Mouse (Mus musculus): ENCODE measurements around the gene Srsf3.
"Not testable (repeated sequence)": the region's sequence is repeated elsewhere in the genome, so short reads cannot be mapped to it uniquely, and the experiment has no call there.

Srsf3 gene

DNA sequence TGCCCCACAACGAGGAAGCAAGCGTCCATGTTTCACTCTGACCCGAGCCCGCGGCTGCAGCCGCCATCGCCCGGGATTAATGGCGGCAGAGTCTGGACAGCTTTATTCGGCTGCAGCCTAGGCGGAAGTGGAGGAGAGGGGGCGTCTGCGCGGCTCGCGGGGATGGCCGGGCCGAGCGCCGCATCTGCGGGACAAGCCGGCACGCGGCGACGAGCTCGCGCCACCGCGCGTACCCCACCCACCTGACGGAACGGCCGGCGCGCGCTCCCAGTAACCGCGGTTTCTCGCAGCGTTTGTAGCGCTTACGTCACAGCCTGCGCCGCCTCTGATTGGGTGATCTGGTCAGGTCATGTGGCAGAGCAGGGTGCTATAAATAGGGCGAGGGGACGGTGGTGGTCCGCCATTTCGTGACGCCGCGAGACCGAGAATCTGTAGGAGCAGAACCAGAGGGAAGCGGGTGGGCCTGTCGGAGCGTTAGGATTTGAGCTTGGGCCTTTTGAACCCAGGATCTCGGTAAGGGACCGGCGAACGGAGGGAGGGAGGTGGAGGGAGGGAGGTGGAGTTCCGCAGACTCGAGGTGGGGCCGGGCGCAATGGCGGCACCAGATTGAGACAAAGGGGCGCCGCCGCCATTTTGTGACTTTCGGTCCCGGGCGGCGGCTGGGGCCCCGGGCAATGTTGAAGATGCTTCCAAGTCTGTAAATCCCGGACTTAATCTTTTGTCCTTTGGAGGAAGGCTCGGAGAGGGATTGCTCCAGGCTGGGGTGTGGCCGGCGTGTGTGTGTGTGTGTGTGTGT, at the start of gene Srsf3:
TSS of gene Srsf3 (plus strand) at position 355 of the 796 bp plus-strand sequence.
- DNase-seq = peak; percentile 99

- no peak for DNase-seq
These were observed 47.6 kb upstream of the Srsf3 start for GRCm38 (mm10) chr17:28984724-28985420.

DNA sequence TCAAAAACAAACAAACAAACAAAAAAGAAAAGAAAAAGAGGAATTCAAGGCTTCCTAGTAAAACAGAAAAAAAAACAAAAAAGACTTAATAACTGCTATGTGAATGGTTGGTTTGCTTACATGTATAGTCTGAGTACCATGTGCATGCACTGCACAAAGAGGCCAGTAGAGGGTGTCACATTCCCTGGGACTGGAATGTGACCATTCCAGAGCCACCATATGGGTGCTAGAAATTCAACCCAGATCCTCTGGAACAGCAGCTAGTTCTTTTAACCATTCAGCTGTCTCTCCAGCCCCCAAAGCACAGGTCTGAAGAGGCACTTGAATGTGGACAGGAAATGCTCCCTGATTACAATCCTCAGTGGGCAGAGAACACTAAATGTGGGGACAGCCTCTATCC, 45.6 kb upstream of the Srsf3 start:
- peak; percentile 18 to 50 for DNase-seq

DNA sequence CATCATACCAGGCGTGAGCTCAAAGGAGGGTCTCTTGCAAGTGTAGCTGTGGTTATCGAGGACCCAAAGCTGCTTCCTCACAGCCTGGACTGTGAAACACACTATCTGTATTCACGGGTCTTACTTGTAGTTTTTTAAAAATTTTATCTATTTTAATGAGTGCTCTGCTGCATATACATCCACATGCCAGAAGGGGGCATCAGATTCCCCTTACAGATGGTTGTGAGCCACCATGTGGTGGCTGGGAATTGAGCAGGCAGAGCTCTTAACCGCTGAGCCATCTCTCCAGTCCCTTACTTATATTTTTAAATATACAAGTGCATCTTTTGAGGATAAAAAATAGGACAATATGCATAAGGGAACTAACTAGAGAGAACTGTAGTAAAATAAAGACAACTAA, 44.7 kb upstream of the Srsf3 start:
- peak; percentile 35 to 55 for DNase-seq

DNA sequence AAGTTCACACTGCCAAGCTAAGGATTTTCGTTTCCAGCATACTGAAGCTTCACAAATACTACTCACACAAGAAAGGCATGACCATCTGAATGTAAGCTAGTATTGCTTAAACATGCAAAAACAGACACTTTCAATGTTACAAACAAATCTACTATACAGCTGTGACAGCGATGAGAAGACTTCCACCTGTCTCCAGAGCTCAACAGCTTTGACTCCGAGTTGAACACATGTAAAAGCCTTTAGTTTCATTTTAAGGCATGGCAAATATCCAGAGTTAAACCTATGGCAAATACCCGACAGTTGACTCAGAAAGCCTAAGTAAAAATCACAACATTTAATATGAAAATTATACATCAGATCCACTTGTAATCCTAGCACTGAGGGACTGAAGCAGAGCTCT, 44.1 kb upstream of the Srsf3 start:
- DNase-seq = no peak

DNA sequence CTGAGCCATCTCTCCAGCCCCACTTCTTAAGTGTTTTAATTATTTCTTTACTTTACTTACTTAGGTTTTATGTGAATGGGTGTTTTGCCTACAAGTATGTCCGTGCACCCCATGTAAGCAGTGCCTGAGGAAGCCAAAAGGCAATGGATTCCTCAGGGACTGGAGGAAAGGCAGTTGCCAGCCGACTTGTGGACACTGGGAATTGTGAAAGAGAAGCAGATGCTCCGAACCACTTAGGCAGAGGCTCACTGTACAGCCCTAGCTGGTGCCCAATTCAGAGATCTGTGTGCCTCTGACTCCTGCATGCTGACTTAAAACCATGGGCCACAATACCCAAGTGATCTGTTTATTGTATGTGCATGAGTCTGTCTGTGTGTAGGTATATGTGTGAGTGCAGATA, 43.4 kb upstream of the Srsf3 start:
- DNase-seq = no peak

DNA sequence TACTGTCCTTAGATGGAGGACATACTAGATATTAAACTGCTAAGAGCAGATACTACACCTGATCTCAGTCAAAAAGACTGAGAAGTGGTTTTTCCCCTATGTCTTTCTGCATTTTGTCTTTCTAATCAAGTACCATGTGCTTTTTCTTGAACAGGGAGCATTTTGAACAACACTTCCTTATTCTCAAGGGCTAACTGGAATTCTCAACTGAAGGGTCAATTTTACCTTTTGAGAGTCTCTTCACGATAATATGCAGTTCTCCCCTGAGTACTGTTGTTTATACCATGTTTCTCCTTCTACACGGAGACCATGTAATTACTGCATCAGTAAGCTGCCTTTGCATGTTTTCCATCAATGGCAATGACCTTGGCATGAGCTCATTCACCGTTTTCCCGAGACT, 42.4 kb upstream of the Srsf3 start:
- DNase-seq = no peak

GRCm38 (mm10) chr17:28991286-28991685, 41.1 kb upstream of the Srsf3 start:
- DNase-seq = no peak

DNA sequence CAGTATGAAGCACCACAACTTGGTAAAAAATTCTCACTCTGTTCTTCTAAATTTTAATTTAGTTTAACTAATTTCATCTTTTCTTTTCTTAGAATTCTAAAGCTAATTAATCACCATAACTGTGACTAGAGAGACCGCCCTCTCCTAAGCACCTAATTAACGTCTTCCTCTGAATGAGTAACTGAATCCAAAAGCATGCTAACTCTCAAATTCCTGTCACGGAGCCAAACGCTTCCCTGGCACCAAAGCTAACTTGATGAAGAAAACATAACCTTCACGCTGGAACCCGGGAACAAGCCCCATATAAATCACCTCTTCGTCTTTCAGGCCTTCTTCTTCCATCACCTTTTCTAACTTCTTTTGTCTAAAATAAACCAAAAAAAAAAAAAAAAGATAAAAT, 40.3 kb upstream of the Srsf3 start:
- peak; percentile 41 to 48 for DNase-seq

GRCm38 (mm10) chr17:28993004-28993403, 39.4 kb upstream of the Srsf3 start:
- not testable (repeated sequence) for DNase-seq

DNA sequence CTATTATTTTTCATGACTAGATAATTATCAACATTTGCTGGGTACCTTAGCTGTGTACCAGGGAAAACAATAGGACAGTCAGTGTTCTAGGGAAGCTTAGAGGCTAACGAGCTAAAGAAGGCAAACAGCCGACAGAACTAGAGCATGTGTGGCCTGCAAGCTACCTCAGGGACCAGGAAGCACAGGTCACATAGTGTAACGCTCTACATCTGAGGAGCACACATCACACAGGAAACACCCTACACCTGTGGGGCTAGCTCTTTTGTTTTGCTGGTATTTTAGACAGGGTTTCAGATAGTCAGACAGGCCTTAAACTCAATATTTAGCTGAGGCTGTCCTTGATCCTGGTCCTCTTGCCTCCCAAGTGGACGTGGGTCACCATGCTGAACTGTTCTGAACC, 37.8 kb upstream of the Srsf3 start:
- DNase-seq = no peak

- no peak for DNase-seq
These were observed 32.0 kb upstream of the Srsf3 start for GRCm38 (mm10) chr17:29000465-29000864.

- no peak for DNase-seq
These were observed 28.7 kb upstream of the Srsf3 start for GRCm38 (mm10) chr17:29003740-29004139.

DNA sequence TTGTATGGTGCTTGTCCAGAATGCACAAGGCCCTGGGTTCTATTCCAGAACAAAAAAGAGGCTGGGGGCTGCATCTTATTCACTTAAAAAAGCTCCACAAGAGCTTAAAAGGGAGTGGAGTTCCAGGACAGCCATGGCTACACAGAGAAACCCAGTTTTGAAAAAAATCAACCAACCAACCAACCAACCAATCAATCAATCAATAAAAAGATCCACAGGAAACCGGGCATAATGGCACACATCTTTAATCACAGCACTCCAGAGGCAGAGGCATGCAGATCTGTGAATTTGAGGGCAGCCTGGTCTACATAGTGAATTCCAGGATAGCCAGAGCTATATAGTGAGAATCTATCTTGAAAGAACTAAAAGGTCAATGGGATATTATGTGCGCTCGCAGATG, 27.4 kb upstream of the Srsf3 start:
- no peak for DNase-seq

GRCm38 (mm10) chr17:29006812-29007211, 25.6 kb upstream of the Srsf3 start:
- DNase-seq = no peak

DNA sequence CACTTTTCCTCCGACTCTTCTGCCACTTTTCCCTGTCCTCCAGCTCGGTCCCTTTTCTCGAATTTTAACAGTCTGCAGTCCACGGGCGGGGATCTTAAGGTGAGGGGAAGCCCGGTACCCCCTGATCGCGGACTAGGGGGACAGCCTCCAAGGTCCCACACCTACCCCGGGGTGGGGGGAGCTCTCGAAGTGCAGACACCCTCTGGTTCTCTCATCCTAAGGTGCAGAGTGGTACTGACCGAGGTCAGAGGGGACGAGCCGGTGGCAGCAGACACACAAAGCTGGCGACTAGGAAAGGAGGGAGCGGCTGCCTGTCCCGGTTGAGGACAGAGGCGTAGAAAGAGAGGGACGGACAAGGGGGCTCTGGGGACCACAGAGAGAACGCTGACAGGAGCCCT, 25.2 kb upstream of the Srsf3 start:
- DNase-seq = no peak

- peak; percentile 91 to 97 for DNase-seq
These were observed 24.6 kb upstream of the Srsf3 start, which contains the start of gene Stk38 for GRCm38 (mm10) chr17:29007641-29008325. TSS of gene Stk38 (minus strand) at chr17:29007995.

- no peak for DNase-seq
These were observed 24.1 kb upstream of the Srsf3 start for GRCm38 (mm10) chr17:29008326-29008650.

- DNase-seq = no peak
These were observed 23.2 kb upstream of the Srsf3 start for GRCm38 (mm10) chr17:29009181-29009580.

DNA sequence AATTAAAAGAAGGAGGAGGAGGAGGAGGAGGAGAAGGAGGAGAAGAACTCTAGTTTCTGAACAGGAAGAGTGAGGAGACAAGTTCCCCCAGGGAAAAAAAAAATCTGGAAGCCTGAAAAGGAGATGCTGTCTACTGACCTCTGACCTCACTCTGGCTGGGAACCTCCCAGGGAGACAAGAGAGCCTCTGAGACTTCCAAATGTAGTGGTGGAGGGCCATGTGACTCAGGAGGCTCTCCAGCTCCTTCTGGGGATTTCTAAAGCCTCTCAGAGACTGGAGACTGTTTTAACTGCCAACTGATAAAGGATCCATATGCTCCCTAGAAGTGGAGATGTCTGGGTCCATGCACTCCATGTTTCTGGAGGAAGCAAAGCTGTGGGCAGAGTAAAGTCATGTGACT, 18.2 kb upstream of the Srsf3 start:
- DNase-seq = no peak

DNA sequence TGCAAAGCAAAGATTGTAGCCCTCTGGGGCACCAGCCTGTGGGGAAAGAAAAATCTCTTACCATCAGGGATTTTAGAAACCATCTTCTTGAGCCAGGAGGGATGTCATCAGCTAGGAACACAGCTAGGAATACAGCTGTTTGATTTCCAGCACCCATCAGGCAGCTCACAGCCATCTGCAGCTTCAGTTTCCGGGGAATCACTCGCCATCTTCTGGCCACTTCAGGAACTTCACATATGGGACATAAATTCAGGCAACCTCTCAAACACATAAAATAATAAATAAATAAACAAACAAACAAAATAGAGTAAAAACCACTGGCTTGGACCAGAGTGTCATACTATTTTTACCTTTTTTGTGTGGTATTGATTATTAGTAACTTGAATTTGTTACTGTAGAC, 16.8 kb upstream of the Srsf3 start:
- DNase-seq = peak; percentile 52 to 72

- DNase-seq = no peak
These were observed 15.7 kb upstream of the Srsf3 start for GRCm38 (mm10) chr17:29016705-29017104.

- DNase-seq = peak in 1 of 2 experiments; percentile 27
These were observed 14.0 kb upstream of the Srsf3 start for GRCm38 (mm10) chr17:29018292-29018984.
